Mouse (Mus musculus) lung, postnatal 0 days (tissue): ENCODE data around the gene Tsr1.

Source experiments
- CTCF ChIP-seq: IDR thresholded peaks from 2 replicates; pipeline ENCODE4 v1.5.1; 2016; ENCODE audit warnings: antibody characterized with exemption, mild to moderate bottlenecking
- EP300 ChIP-seq: IDR thresholded peaks from 2 replicates; pipeline ENCODE4 v1.6.1; 2016; ENCODE audit warnings: antibody characterized with exemption, mild to moderate bottlenecking, control low read depth

DNA sequence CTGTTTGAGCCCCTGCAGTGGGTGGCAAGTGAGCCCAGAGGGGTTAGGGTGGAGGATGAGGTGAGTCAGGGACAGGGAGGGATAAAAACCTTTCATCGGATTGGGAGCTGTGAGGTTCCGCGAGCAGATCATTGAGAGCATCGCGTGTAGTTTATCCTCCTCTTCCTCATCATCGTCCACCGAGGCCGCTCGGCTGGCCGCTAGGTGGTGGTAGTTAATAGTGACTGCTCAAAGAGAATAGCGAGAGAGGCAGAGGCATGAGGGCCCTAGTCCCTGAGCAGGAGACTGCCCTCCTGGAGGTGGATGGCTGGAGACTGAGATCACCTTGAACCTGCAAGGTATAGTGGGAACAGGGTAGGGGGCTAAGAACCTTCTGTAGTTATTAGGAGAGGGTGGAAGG, 34.4 kb upstream of the Tsr1 start:
- TF ChIP-seq EP300 (no peak), CTCF (peak; percentile 72)
